Mouse (Mus musculus) hindbrain, embryonic 11.5 days (tissue): ENCODE results near the gene Gadd45a. TPM values are rescaled to one million over a fixed set of nuclear protein-coding genes. Genes with fewer than 3 reads are reported as not detected.
A peak's percentile ranks its signal among the peaks of the same experiment; 100 is the strongest.
"Not testable (repeated sequence)": the region's sequence is repeated elsewhere in the genome, so short reads cannot be mapped to it uniquely, and the experiment has no call there.

Experiments used
- ATAC-seq: fragments of 200-750 bp; cut with Nextera tagmentation; 2 replicates; pipeline ENCODE4 v1.8.0; 2017; ENCODE audit warnings: mild to moderate bottlenecking, moderate TSS enrichment, moderate library complexity; ENCODE audit not compliant: low FRiP score
- DNase-seq: peaks from one replicate; pipeline ENCODE4 v3.0.0-alpha.2; 2015; ENCODE audit warnings: low spot score
- H3K27ac ChIP-seq: fragments of 300-500 bp; sonication (generic); 2 replicates; pipeline ENCODE4 v1.5.1; 2014; ENCODE audit warnings: mild to moderate bottlenecking, low read depth, low read length
- H3K27me3 ChIP-seq: fragments of 300-500 bp; sonication (generic); 2 replicates; pipeline ENCODE4 v1.6.1; 2014; ENCODE audit warnings: mild to moderate bottlenecking, low read length, moderate library complexity, mixed read lengths; ENCODE audit not compliant: control insufficient read depth, insufficient read depth
- H3K36me3 ChIP-seq: fragments of 300-500 bp; sonication (generic); 2 replicates; pipeline ENCODE4 v1.6.1; 2014; ENCODE audit warnings: mild to moderate bottlenecking, low read length, moderate library complexity, mixed read lengths; ENCODE audit not compliant: control insufficient read depth, insufficient read depth
- H3K4me1 ChIP-seq: fragments of 300-500 bp; sonication (generic); replicated peaks from 2 replicates; pipeline ENCODE4 v1.6.1; 2014; ENCODE audit warnings: low read length, mixed read lengths; ENCODE audit not compliant: control insufficient read depth, insufficient read depth
- H3K4me2 ChIP-seq: fragments of 300-500 bp; sonication (generic); replicated peaks from 2 replicates; pipeline ENCODE4 v1.6.1; 2014; ENCODE audit warnings: mild to moderate bottlenecking, low read depth, low read length
- H3K4me3 ChIP-seq: fragments of 300-500 bp; sonication (generic); 2 replicates; pipeline ENCODE4 v1.5.1; 2014; ENCODE audit warnings: low read depth, low read length
- H3K9ac ChIP-seq: fragments of 300-500 bp; sonication (generic); 2 replicates; pipeline ENCODE4 v1.6.1; 2014; ENCODE audit warnings: low read depth, low read length
- H3K9me3 ChIP-seq: fragments of 300-500 bp; sonication (generic); 2 replicates; pipeline ENCODE4 v1.6.1; 2016; ENCODE audit warnings: low read length; ENCODE audit not compliant: control insufficient read depth
- WGBS: fragments of 180-500 bp; shearing (Covaris S2); extraction: QIAGEN DNeasy Blood & Tissue Kit; methylation state at CpG from one replicate; pipeline ENCODE4 v1.1.7; 2014; 5-methylcytosine and 5-hydroxymethylcytosine counted together
- polyA plus RNA-seq: library from polyadenylated mRNA; unstranded; fragments of >200 nt; fragmentation: Nextera tagmentation; extraction: Ambion mirVana; gene quantifications from 2 replicates; pipeline ENCODE4 v1.2.1, GENCODE M21; 2014

Gene Gadd45a
- polyA plus RNA-seq, 1 experiment from 2014 or later: 17.7 TPM

- DNase-seq (peak; percentile 37), ATAC-seq (peak; percentile 59; the same call in 1 of the 2 replicates)
- no peaks in the 10 kb centered on the region for H3K27me3 ChIP-seq
- no peaks in the 10 kb centered on the region for H3K9me3 ChIP-seq
- 21% methylated on average over 2 of the region's 2 CpGs for WGBS
- H3K36me3 ChIP-seq: no peaks in the 10 kb centered on the region
- H3K27ac ChIP-seq: no peak overlapping the region
- no peak overlapping the region for H3K4me2 ChIP-seq
- H3K4me1 ChIP-seq: 0 out of 2 replicates have a peak, but pooled peaks cover 2% of the 10 kb centered on the region
- no peak overlapping the region for H3K9ac ChIP-seq
- H3K4me3 ChIP-seq: no peak overlapping the region
Measured at GRCm38 (mm10) chr6:67030416-67030815, 6.8 kb downstream of the Gadd45a start.

GRCm38 (mm10) chr6:67029987-67030386 lies 7.3 kb downstream of the Gadd45a start:
- peak; percentile 33; the same call in 1 of the 2 replicates for ATAC-seq
- no peak overlapping the region for H3K4me3 ChIP-seq

GRCm38 (mm10) chr6:67029312-67029950 lies 7.8 kb downstream of the Gadd45a start:
- DNase-seq (no peak), ATAC-seq (0 out of 2 replicates have a peak, but pooled peaks have one; percentile 21)
- H3K36me3 ChIP-seq: no peaks in the 10 kb centered on the region
- H3K4me2 ChIP-seq: no peak overlapping the region
- 31% methylated on average over 5 of the region's 5 CpGs for WGBS
- H3K27ac ChIP-seq: no peak overlapping the region
- H3K4me3 ChIP-seq: no peak overlapping the region
- no peak overlapping the region for H3K9ac ChIP-seq
- 0 out of 2 replicates have a peak, but pooled peaks cover 2% of the 10 kb centered on the region for H3K4me1 ChIP-seq
- no peaks in the 10 kb centered on the region for H3K27me3 ChIP-seq
- no peaks in the 10 kb centered on the region for H3K9me3 ChIP-seq

More at GRCm38 (mm10) chr6:67029987-67030386, 7.3 kb downstream of the Gadd45a start:
- no peaks in the 10 kb centered on the region for H3K36me3 ChIP-seq
- H3K27me3 ChIP-seq: no peaks in the 10 kb centered on the region
- no peaks in the 10 kb centered on the region for H3K9me3 ChIP-seq
- no peak overlapping the region for H3K9ac ChIP-seq
- no peak overlapping the region for H3K4me2 ChIP-seq
- DNase-seq: no peak
- WGBS: 30% methylated on average over 3 of the region's 3 CpGs
- H3K27ac ChIP-seq: no peak overlapping the region
- H3K4me1 ChIP-seq: 0 out of 2 replicates have a peak, but pooled peaks cover 2% of the 10 kb centered on the region

- 84% methylated on average over 9 of the region's 9 CpGs for WGBS
- Histone ChIP-seq H3K27ac (no peak overlapping the region), H3K36me3 (no peaks in the 10 kb centered on the region), H3K4me2 (no peak overlapping the region), H3K4me3 (no peak overlapping the region), H3K4me1 (0 out of 2 replicates have a peak, but pooled peaks cover 2% of the 10 kb centered on the region), H3K9me3 (no peaks in the 10 kb centered on the region), H3K27me3 (no peaks in the 10 kb centered on the region), H3K9ac (no peak overlapping the region)
- DNase-seq (no peak), ATAC-seq (no peak)
Measured at GRCm38 (mm10) chr6:67027438-67028142, 9.7 kb downstream of the Gadd45a start.

- H3K9me3 ChIP-seq: no peaks in the 10 kb centered on the region
- no peaks in the 10 kb centered on the region for H3K36me3 ChIP-seq
- H3K4me2 ChIP-seq: no peak overlapping the region
- DNase-seq: no peak
- WGBS: 70% methylated on average over 3 of the region's 3 CpGs
- H3K4me1 ChIP-seq: 0 out of 2 replicates have a peak, but pooled peaks cover 2% of the 10 kb centered on the region
- H3K27me3 ChIP-seq: no peaks in the 10 kb centered on the region
- no peak overlapping the region for H3K9ac ChIP-seq
- no peak for ATAC-seq
- H3K4me3 ChIP-seq: no peak overlapping the region
- H3K27ac ChIP-seq: no peak overlapping the region
Measured at GRCm38 (mm10) chr6:67026661-67027060, 10.6 kb downstream of the Gadd45a start.

- H3K9me3 ChIP-seq: no peaks in the 10 kb centered on the region
- DNase-seq: no peak
- no peaks in the 10 kb centered on the region for H3K36me3 ChIP-seq
- no peaks in the 10 kb centered on the region for H3K27me3 ChIP-seq
- no peak for ATAC-seq
- no peak overlapping the region for H3K4me3 ChIP-seq
- H3K9ac ChIP-seq: no peak overlapping the region
- no peak overlapping the region for H3K4me2 ChIP-seq
- no peak overlapping the region for H3K27ac ChIP-seq
- WGBS: 83% methylated on average over 4 of the region's 4 CpGs
- H3K4me1 ChIP-seq: no peaks in the 10 kb centered on the region
Measured at GRCm38 (mm10) chr6:67023729-67024128, 13.5 kb downstream of the Gadd45a start.

- H3K4me3 ChIP-seq: no peak overlapping the region
- H3K4me2 ChIP-seq: no peak overlapping the region
- no peak overlapping the region for H3K27ac ChIP-seq
- DNase-seq (no peak), ATAC-seq (no peak)
- H3K27me3 ChIP-seq: no peaks in the 10 kb centered on the region
- no peak overlapping the region for H3K9ac ChIP-seq
- WGBS: 85% methylated on average over 5 of the region's 5 CpGs
- H3K9me3 ChIP-seq: no peaks in the 10 kb centered on the region
- no peaks in the 10 kb centered on the region for H3K4me1 ChIP-seq
- no peaks in the 10 kb centered on the region for H3K36me3 ChIP-seq
Measured at GRCm38 (mm10) chr6:67021308-67021707, 15.9 kb downstream of the Gadd45a start.

- WGBS: 89% methylated on average over 7 of the region's 7 CpGs
- not testable (repeated sequence) for H3K9ac ChIP-seq, H3K9me3 ChIP-seq, H3K27me3 ChIP-seq, H3K4me2 ChIP-seq, DNase-seq, H3K4me3 ChIP-seq, H3K27ac ChIP-seq, H3K36me3 ChIP-seq, ATAC-seq, H3K4me1 ChIP-seq
Measured at GRCm38 (mm10) chr6:67019001-67019400, 18.3 kb downstream of the Gadd45a start.
